Mouse (Mus musculus): ENCODE data around the gene Lpar5. TPM values are rescaled to one million over a fixed set of nuclear protein-coding genes. Genes with fewer than 3 reads are reported as not detected.
A peak's percentile ranks its signal among the peaks of the same experiment; 100 is the strongest.

The Lpar5 gene
- total RNA-seq, 2 experiments from 2014 or later, result 0.61 to 1.1 TPM

DNA sequence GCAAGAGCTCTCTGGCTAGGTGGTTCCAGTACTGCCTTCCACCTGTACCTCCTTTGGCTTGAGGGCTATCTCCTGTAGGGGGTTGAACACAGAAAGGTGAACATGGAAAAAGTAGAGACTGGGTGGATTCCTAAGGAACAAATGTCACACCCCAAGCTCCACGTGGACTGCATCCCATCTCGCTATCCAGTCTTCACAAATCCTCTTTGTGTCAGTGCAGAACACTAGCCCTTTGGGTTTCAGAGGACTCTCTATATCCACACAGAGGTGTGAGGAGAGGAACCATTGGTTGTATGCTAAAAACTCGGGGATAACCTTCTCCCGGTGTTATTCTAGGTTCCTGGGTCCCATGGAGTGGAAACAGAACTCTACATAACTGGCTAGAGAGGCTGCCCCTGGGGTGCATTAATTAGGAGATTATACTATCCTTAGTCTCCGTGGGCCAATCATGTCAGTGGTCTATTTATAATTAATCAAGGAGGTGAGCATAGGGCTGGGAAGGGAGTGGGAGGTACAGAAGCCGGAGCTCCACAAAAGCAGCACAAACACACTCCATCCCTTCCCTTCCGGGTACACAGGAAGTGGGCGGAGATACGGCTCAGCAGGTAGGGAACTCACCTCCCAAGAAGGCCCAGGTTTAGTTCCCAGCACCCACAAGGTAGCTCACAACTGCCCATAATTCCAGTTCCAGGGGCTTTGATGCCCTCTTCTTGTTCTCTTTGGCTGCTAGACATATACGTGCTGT is 22.8 kb downstream of the Lpar5 start:
- Histone ChIP-seq H3K4me3 (peak overlapping the region; percentile 54), H3K27ac (peak overlapping the region; percentile 100)
- TF ChIP-seq CTCF (conservative IDR thresholded peaks at IDR 0.05), result no peak
- DNase-seq (ENCODE audit: low spot score in 2 of 2), result no peak

GRCm38 (mm10) chr6:125092372-125092771 is 24.7 kb downstream of the Lpar5 start:
- TF ChIP-seq CTCF (conservative IDR thresholded peaks at IDR 0.05), result no peak
- Histone ChIP-seq H3K27ac (peak overlapping the region; percentile 39; the same call in 1 of the 2 replicates), H3K4me3 (no peak overlapping the region)
- DNase-seq (ENCODE audit: low spot score in 2 of 2), result no peak

GRCm38 (mm10) chr6:125094843-125095242 is 27.1 kb downstream of the Lpar5 start:
- no peak for DNase-seq (ENCODE audit: low spot score in 2 of 2)
- no peak for TF ChIP-seq CTCF (conservative IDR thresholded peaks at IDR 0.05)
- H3K27ac ChIP-seq, result peak overlapping the region; percentile 98
- H3K4me3 ChIP-seq, result no peak overlapping the region

DNA sequence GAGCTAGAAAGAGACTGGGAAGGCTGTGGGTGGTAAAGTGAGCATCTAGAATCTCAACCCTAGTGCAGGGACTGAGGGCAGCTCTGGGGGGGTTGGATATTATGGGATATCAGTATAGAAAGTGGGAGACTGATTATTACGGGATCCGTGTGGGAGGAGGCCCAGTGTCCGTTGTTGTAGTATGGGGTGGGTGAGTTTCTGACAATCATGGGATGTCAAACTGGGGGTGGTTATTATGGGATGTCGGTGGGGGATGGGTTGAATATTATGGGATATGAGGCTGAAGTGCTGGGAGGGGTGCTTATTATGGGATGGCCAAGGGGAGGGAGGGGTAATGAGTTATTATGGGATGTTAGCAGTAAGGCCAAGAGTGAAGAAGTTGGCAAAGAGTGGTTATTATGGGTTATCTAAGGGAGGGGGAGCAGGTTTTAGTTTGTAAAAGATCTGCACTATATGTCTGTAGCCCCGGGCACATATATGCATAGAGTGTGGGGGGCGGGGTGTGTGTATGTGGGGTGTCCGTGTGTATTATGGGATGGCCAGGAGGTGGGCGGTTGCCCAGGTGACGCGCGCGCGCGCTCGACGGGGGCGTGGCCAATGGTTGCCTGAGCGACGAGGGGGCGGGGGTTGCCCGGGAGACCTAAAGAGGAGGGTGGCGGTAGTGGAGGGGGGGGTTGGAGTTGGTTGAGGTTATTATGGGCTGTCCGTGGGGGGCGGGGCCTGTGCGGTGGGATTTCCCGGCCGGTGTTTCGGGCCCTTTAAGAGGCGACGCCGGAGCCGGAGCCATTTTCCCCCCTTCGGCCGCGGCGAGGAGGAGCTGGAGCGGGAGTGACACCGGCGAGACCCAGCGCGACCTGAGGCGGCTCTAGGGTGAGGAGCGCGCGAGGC is 27.9 kb downstream of the Lpar5 start, which contains the start of gene Chd4:
TSS of gene Chd4 (plus strand) at position 591 of the 888 bp plus-strand sequence.
- DNase-seq (ENCODE audit: low spot score in 2 of 2), result peak; percentile 93 to 96
- TF ChIP-seq CTCF (conservative IDR thresholded peaks at IDR 0.05), result 0 out of 2 replicates have a peak, but pooled peaks have one; percentile 7
- Histone ChIP-seq H3K4me3 (peak within 1 kb of the TSS; percentile 85), H3K27ac (peak within 1 kb of the TSS; percentile 98)

- TF ChIP-seq CTCF (conservative IDR thresholded peaks at IDR 0.05), result no peak
- DNase-seq (ENCODE audit: low spot score in 2 of 2), result no peak
Observed at GRCm38 (mm10) chr6:125096279-125096596, 28.5 kb downstream of the Lpar5 start.

DNA sequence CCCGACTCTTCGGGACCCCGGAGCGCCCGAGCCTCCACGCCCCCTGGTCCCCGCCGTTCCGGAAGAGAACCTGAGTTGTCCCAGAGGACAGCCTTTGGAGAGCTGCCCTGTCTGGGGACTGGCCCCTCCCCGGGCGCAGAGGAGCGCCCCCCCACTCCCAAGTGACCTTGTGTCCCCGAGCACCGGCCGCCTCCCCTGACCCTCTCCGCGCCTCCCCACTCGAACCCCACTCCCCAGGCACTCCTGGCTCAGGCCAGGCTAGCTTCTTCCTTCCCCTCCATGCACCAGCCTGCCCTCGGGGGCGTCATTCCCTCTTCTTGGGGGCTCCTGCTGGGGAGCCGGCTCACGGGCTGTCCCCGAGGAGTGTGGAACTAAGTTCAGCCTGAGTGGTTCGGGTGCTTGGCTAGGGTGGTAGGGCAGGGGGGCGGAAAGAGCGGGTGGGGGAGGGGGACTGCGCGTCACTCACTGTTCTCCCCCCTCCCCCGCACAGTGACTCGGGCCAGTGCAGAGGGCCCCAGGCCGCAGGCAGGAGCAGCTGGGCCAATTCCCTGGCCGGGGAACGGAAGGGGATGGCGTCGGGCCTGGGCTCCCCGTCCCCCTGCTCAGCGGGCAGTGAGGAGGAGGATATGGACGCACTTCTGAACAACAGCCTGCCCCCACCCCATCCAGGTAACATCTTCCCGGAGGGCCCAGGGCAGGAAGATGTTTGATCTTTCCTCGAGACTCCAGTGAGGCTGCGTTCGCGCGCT is 29.1 kb downstream of the Lpar5 start:
- TF ChIP-seq CTCF (conservative IDR thresholded peaks at IDR 0.05), result no peak
- Histone ChIP-seq H3K27ac (peak overlapping the region; percentile 98), H3K4me3 (peak overlapping the region; percentile 85)
- peak in 1 of 2 experiments; percentile 46 for DNase-seq (ENCODE audit: low spot score in 2 of 2)

More at GRCm38 (mm10) chr6:125096279-125096596, 28.5 kb downstream of the Lpar5 start:
- Histone ChIP-seq H3K4me3 (peak overlapping the region; percentile 85), H3K27ac (peak overlapping the region; percentile 98)

DNA sequence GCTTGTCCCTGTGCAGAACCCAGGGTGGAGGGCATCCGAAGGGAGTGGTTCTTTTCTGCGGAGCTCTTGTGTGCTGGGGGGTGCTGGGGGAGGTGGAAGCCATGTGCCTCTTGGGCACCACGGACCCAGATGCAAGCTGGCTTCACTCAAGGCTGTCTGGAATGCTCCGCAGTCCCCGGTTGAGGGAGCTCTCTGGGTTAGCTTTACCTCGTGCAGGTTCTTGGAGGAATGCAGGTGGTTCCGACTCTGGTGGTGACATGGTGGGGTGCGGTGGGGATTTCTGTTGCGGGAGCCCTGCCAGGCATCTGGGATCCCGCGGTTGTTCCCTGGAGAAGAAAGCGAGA is 29.6 kb downstream of the Lpar5 start:
- peak overlapping the region; percentile 85 for H3K4me3 ChIP-seq
- no peak for DNase-seq (ENCODE audit: low spot score in 2 of 2)
- H3K27ac ChIP-seq, result peak overlapping the region; percentile 98
- TF ChIP-seq CTCF (conservative IDR thresholded peaks at IDR 0.05), result no peak

DNA sequence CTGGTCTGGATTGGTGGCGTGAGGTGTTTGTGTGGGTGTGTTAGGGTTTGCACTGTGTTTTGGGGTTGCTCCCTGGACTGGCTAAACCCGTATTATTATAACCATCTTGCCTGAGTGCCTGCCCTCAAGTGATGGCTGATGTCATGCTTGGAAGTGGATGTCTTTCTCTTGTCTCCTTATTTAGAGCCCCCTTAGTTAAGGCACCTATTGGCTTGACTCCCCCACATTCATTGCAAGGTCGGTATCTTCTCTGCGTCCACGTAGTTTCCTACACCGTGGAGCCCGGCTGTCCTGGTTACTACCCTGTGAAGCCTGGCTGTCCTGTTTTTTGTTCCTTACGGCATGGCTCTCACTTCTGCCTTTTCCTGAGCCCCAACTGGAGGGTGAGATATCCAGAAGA is 30.2 kb downstream of the Lpar5 start:
- no peak for TF ChIP-seq CTCF (conservative IDR thresholded peaks at IDR 0.05)
- DNase-seq (ENCODE audit: low spot score in 2 of 2), result no peak
- H3K27ac ChIP-seq, result peak overlapping the region; percentile 98

GRCm38 (mm10) chr6:125098513-125098912 is 30.8 kb downstream of the Lpar5 start:
- H3K27ac ChIP-seq, result peak overlapping the region; percentile 98
- no peak for DNase-seq (ENCODE audit: low spot score in 2 of 2)
- no peak for TF ChIP-seq CTCF (conservative IDR thresholded peaks at IDR 0.05)
- H3K4me3 ChIP-seq, result peak overlapping the region; percentile 85

More for the DNA sequence above, 30.2 kb downstream of the Lpar5 start:
- H3K4me3 ChIP-seq, result peak overlapping the region; percentile 85

DNA sequence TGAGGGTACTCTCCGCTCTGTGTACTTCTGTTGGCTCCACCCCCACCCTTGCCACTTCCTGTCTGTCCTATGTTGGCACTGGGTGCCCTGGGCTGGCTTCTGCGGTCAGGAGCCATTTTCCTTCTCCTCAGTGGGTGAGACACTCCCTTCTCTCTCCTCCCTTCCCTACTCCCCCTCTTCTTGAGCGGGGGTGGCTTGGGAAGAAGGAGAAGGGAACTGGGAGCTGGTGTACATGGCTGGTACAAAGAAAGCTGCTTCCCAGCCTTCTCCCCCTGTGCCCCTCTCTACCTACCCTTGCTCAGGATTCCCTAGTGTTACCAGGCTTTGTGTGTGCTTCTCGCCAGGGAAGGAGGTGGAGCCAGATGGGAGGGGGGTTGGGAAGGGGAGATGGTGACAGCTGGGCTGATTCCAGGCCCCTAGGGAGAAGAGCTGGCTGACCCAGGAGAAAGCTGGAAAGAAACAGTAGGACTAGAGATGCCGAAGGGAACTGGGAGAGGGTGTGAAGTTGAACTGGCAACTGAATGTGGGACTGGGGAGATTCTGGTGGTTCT is 31.8 kb downstream of the Lpar5 start:
- H3K27ac ChIP-seq, result peak overlapping the region; percentile 98
- no peak for TF ChIP-seq CTCF (conservative IDR thresholded peaks at IDR 0.05)
- peak overlapping the region; percentile 85 for H3K4me3 ChIP-seq
- DNase-seq (ENCODE audit: low spot score in 2 of 2), result no peak

DNA sequence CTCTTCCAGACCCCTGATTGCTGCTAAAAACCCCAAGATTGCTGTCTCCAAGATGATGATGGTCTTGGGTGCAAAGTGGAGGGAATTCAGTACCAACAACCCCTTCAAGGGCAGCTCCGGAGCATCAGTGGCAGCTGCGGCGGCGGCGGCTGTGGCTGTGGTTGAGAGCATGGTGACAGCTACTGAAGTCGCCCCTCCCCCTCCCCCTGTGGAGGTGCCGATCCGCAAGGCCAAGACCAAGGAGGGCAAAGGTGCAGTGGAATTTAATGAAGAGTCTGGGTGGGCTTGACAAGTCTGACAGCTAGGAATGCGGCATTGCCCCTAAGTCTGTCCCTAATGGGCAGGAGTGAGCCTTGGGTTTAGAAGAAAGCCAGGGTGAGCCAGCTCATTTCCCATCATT is 33.7 kb downstream of the Lpar5 start:
- no peak overlapping the region for H3K27ac ChIP-seq
- H3K4me3 ChIP-seq, result no peak overlapping the region
- no peak for TF ChIP-seq CTCF (conservative IDR thresholded peaks at IDR 0.05)
- no peak for DNase-seq (ENCODE audit: low spot score in 2 of 2)

GRCm38 (mm10) chr6:125104223-125104622 is 36.5 kb downstream of the Lpar5 start:
- no peak overlapping the region for H3K4me3 ChIP-seq
- TF ChIP-seq CTCF (conservative IDR thresholded peaks at IDR 0.05), result no peak
- no peak for DNase-seq (ENCODE audit: low spot score in 2 of 2)
- no peak overlapping the region for H3K27ac ChIP-seq

Measured in layer of hippocampus, adult 2 months (tissue).